Mouse (Mus musculus) E14TG2a.4 (cell line): Measurements from ENCODE around the gene Minar1.

Source experiments
- CTCF ChIP-seq: conservative IDR thresholded peaks from 2 replicates; pipeline ENCODE4 v1.5.1; 2014; ENCODE audit warnings: low read length
- NANOG ChIP-seq: IDR thresholded peaks from 2 replicates; pipeline ENCODE4 v1.6.1; 2014; ENCODE audit warnings: borderline replicate concordance, low read length, mixed read lengths
- POU5F1 ChIP-seq: IDR thresholded peaks from 2 replicates; pipeline ENCODE4 v1.6.1; 2014; ENCODE audit warnings: low read length, borderline replicate concordance

DNA sequence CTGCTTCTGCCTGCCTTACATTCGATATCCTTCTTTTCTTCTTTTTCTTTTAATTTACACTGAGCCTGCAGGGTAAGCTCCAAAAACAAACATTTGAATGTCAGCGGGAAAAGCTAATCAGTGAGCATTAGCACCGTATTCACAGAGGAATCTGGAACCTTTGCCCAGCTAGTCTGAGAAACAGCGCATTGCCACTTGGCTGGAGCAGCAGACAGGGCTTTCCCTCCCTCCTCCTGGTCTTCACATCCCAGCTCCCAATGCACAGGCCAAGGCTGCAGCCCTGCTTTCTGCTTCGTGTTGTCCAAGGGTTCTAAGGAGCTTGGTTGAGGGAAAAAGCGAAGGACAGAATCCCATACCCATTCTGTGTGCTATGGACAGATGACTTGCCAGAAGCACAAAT, 2.6 kb downstream of the Minar1 start:
- TF ChIP-seq CTCF (no peak), POU5F1 (no peak), NANOG (no peak)
